Mouse (Mus musculus): ENCODE results near the gene Gm43517. TPM values are rescaled to one million over a fixed set of nuclear protein-coding genes. Genes with fewer than 3 reads are reported as not detected.

Gene Gm43517
- 0.12 TPM in 1 of 2 replicates, not detected in the other for polyA plus RNA-seq (2015; fragmentation: Nextera tagmentation; extraction: Ambion mirVana)

DNA sequence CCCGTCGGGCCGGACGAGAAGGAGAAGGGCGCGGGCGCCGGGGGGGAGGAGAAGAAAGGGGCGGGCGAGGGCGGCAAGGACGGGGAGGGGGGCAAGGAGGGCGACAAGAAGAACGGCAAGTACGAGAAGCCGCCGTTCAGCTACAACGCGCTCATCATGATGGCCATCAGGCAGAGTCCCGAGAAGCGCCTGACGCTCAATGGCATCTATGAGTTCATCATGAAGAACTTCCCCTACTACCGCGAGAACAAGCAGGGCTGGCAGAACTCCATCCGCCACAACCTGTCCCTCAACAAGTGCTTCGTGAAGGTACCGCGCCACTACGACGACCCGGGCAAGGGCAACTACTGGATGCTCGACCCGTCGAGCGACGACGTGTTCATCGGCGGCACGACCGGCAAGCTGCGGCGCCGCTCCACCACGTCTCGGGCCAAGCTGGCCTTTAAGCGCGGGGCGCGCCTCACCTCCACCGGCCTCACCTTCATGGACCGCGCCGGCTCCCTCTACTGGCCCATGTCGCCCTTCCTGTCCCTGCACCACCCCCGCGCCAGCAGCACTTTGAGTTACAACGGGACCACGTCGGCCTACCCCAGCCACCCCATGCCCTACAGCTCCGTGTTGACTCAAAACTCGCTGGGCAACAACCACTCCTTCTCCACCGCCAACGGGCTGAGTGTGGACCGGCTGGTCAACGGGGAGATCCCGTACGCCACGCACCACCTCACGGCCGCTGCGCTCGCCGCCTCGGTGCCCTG, at the start of gene Gm43517:
Gene Gm43517, plus strand, starts transcription at position 299 of the 755 bp plus-strand sequence.
- Histone ChIP-seq H3K4me3 (ENCODE audit: low read length) (peak within 1 kb of the TSS; percentile 26), H3K4me2 (ENCODE audit: low read length) (peak within 1 kb of the TSS; percentile 35; the same call in 1 of the 2 replicates), H3K27me3 (replicated peaks; ENCODE audit: control insufficient read depth, insufficient read depth, low read length) (peaks cover 44% of the 10 kb centered on the region), H3K4me1 (ENCODE audit: control insufficient read depth, insufficient read depth, low read depth, low read length) (no peaks in the 10 kb centered on the region; the same call in 1 of the 2 replicates), H3K36me3 (ENCODE audit: control insufficient read depth, insufficient read depth, low read length) (no peaks in the 10 kb centered on the region), H3K9me3 (ENCODE audit: control insufficient read depth, low read length) (peaks cover 6% of the 10 kb centered on the region), H3K9ac (ENCODE audit: low read depth, low read length) (no peak within 1 kb of the TSS; the same call in 1 of the 2 replicates), H3K27ac (ENCODE audit: low read depth, low read length) (no peak within 1 kb of the TSS)
- peak; percentile 30; the same call in 1 of the 2 replicates for ATAC-seq
- 2% methylated on average over 67 of the region's 75 CpGs for WGBS

DNA sequence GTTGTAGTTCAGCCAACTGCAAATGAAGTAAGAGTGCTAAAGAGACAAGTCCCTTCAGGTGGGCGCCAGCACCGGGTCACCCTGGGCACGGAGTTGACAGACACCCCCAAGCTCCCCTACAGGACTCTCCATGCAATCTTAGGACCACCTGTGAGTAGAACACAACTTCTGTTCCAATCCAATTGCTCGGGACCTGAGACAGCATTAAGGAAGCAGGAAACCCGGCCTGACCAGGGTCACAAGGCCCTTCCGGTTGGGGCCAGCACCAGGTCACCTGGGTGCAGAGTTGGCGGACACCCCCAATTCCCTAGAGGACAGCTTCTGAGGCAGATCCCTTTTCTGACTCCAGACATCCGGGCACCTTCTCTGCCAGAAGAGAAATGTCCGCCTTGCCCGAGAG, 35.3 kb upstream of the Gm43517 start:
- no peaks in the 10 kb centered on the region for H3K4me1 ChIP-seq (ENCODE audit: control insufficient read depth, insufficient read depth, low read depth, low read length)
- 90% methylated on average over 10 of the region's 10 CpGs for WGBS
- no peak overlapping the region for H3K27ac ChIP-seq (ENCODE audit: low read depth, low read length)
- H3K9ac ChIP-seq (ENCODE audit: low read depth, low read length) = no peak overlapping the region
- H3K4me3 ChIP-seq (ENCODE audit: low read length) = no peak overlapping the region
- no peaks in the 10 kb centered on the region for H3K27me3 ChIP-seq (replicated peaks; ENCODE audit: control insufficient read depth, insufficient read depth, low read length)
- H3K4me2 ChIP-seq (ENCODE audit: low read length) = no peak overlapping the region
- H3K36me3 ChIP-seq (ENCODE audit: control insufficient read depth, insufficient read depth, low read length) = no peaks in the 10 kb centered on the region
- ATAC-seq = no peak
- no peaks in the 10 kb centered on the region for H3K9me3 ChIP-seq (ENCODE audit: control insufficient read depth, low read length)

DNA sequence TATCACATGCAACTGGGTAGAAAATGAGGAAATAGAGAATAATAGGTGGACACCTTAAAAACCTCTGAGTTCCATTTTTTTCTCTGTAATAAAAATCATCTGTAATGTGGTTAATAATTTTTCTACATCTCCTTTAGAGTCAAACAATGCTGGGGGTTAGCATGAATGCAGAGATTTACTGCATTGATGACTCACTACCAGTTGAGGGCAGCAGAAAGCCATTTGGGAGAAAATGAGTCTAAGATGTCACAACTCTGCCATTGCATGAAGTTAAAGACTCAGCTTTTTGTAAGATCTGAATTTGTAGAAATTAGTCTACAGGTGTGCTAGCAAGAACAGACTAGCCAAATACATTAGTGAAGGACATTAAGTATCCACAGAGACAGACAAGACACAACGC, 16.0 kb upstream of the Gm43517 start:
- H3K27ac ChIP-seq (ENCODE audit: low read depth, low read length) = no peak overlapping the region
- H3K4me3 ChIP-seq (ENCODE audit: low read length) = no peak overlapping the region
- no peak for ATAC-seq
- no peaks in the 10 kb centered on the region for H3K36me3 ChIP-seq (ENCODE audit: control insufficient read depth, insufficient read depth, low read length)
- no peaks in the 10 kb centered on the region for H3K4me1 ChIP-seq (ENCODE audit: control insufficient read depth, insufficient read depth, low read depth, low read length)
- peaks cover 22% of the 10 kb centered on the region for H3K27me3 ChIP-seq (replicated peaks; ENCODE audit: control insufficient read depth, insufficient read depth, low read length)
- WGBS = 50% methylated on average over 1 of the region's 1 CpGs
- H3K9ac ChIP-seq (ENCODE audit: low read depth, low read length) = no peak overlapping the region
- H3K9me3 ChIP-seq (ENCODE audit: control insufficient read depth, low read length) = no peaks in the 10 kb centered on the region
- H3K4me2 ChIP-seq (ENCODE audit: low read length) = no peak overlapping the region

GRCm38 (mm10) chr12:49372170-49372569, 12.8 kb upstream of the Gm43517 start:
- Histone ChIP-seq H3K4me3 (ENCODE audit: low read length) (no peak overlapping the region), H3K27ac (ENCODE audit: low read depth, low read length) (no peak overlapping the region), H3K9ac (ENCODE audit: low read depth, low read length) (no peak overlapping the region), H3K27me3 (replicated peaks; ENCODE audit: control insufficient read depth, insufficient read depth, low read length) (peaks cover 34% of the 10 kb centered on the region), H3K4me2 (ENCODE audit: low read length) (no peak overlapping the region), H3K9me3 (ENCODE audit: control insufficient read depth, low read length) (no peaks in the 10 kb centered on the region), H3K4me1 (ENCODE audit: control insufficient read depth, insufficient read depth, low read depth, low read length) (no peaks in the 10 kb centered on the region), H3K36me3 (ENCODE audit: control insufficient read depth, insufficient read depth, low read length) (no peaks in the 10 kb centered on the region)
- no peak for ATAC-seq

DNA sequence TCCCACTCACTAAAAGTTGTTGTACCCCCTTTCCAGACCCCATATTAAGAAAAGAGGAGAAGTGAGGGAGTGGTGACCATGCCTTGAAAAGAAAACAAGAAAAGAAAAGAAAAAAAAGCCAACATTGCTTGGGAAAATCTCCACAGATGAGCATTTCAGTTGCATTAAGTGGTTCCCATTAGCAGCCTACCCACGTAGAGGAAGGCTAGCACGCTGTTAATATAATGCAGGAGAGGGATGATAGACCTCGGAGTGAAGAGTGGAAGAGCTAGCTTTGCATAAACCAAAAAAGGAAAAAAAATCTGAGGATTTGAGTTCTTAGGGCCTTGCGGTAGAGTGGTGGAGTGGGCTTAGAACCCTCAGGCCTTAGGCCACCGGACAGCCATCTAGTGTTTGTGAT, 11.8 kb upstream of the Gm43517 start:
- H3K36me3 ChIP-seq (ENCODE audit: control insufficient read depth, insufficient read depth, low read length) = no peaks in the 10 kb centered on the region
- H3K9me3 ChIP-seq (ENCODE audit: control insufficient read depth, low read length) = no peaks in the 10 kb centered on the region
- H3K4me3 ChIP-seq (ENCODE audit: low read length) = no peak overlapping the region
- H3K4me2 ChIP-seq (ENCODE audit: low read length) = no peak overlapping the region
- whole genome bisulfite sequencing = 8% methylated on average over 5 of the region's 5 CpGs
- no peaks in the 10 kb centered on the region for H3K4me1 ChIP-seq (ENCODE audit: control insufficient read depth, insufficient read depth, low read depth, low read length)
- no peak overlapping the region for H3K27ac ChIP-seq (ENCODE audit: low read depth, low read length)
- no peak for ATAC-seq
- no peak overlapping the region for H3K9ac ChIP-seq (ENCODE audit: low read depth, low read length)
- H3K27me3 ChIP-seq (replicated peaks; ENCODE audit: control insufficient read depth, insufficient read depth, low read length) = peaks cover 40% of the 10 kb centered on the region

GRCm38 (mm10) chr12:49373821-49374605, 11.0 kb upstream of the Gm43517 start:
- H3K27ac ChIP-seq (ENCODE audit: low read depth, low read length) = no peak overlapping the region
- H3K9me3 ChIP-seq (ENCODE audit: control insufficient read depth, low read length) = no peaks in the 10 kb centered on the region
- no peaks in the 10 kb centered on the region for H3K36me3 ChIP-seq (ENCODE audit: control insufficient read depth, insufficient read depth, low read length)
- no peak overlapping the region for H3K9ac ChIP-seq (ENCODE audit: low read depth, low read length)
- peaks cover 45% of the 10 kb centered on the region for H3K27me3 ChIP-seq (replicated peaks; ENCODE audit: control insufficient read depth, insufficient read depth, low read length)
- 1% methylated on average over 24 of the region's 24 CpGs for WGBS
- peak; percentile 25; the same call in 1 of the 2 replicates for ATAC-seq
- H3K4me1 ChIP-seq (ENCODE audit: control insufficient read depth, insufficient read depth, low read depth, low read length) = no peaks in the 10 kb centered on the region
- H3K4me3 ChIP-seq (ENCODE audit: low read length) = peak overlapping the region; percentile 24
- H3K4me2 ChIP-seq (ENCODE audit: low read length) = peak overlapping the region; percentile 50

GRCm38 (mm10) chr12:49374606-49374995, 10.4 kb upstream of the Gm43517 start:
- peak; percentile 52; the same call in 1 of the 2 replicates for ATAC-seq
- Histone ChIP-seq H3K4me2 (ENCODE audit: low read length) (peak overlapping the region; percentile 50), H3K4me3 (ENCODE audit: low read length) (peak overlapping the region; percentile 24), H3K36me3 (ENCODE audit: control insufficient read depth, insufficient read depth, low read length) (no peaks in the 10 kb centered on the region), H3K27ac (ENCODE audit: low read depth, low read length) (no peak overlapping the region), H3K27me3 (replicated peaks; ENCODE audit: control insufficient read depth, insufficient read depth, low read length) (peaks cover 51% of the 10 kb centered on the region), H3K9ac (ENCODE audit: low read depth, low read length) (no peak overlapping the region), H3K4me1 (ENCODE audit: control insufficient read depth, insufficient read depth, low read depth, low read length) (no peaks in the 10 kb centered on the region), H3K9me3 (ENCODE audit: control insufficient read depth, low read length) (no peaks in the 10 kb centered on the region)
- under 1% methylated on average over 14 of the region's 14 CpGs for WGBS

DNA sequence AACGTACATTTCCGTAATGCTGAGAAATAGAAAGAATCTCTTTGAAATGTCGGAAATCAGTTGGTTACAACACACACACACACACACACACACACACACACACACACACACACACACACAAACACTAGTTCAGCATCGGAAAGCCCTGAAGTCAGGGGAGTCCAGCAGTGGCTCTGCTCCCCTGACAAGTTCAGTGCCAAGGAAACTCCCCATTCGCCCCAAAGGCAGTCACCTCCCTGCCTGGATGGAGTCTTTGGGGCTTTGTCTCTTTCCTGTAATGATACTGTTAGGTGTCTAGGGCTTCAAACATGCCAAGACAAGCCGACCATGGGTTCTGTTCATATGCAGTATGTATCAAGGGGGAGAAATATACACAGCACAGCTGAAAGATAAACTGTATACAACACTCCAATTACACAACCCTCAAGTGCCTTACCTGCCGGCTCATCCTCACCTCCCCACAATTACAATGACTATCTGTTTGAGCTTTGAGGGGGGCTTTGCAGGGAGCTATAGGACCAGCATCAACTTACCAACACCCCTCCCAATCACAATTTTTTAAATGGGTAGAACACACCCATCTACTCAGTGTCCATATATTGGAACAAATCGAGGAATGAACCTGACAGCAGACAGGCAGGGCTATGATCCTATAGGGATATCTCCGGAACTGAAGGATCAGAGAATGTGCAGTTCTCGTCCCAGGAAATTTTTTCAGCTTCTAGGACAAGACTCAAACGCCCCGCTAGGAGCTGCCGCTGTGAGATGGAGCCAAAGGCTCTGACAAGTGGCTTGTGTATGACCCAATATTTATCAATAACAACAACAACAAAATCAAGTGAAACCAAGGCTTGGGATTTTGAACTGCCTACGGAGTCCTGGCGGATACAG, 9.3 kb upstream of the Gm43517 start:
- Histone ChIP-seq H3K9ac (ENCODE audit: low read depth, low read length) (no peak overlapping the region), H3K27me3 (replicated peaks; ENCODE audit: control insufficient read depth, insufficient read depth, low read length) (peaks cover 54% of the 10 kb centered on the region), H3K4me2 (ENCODE audit: low read length) (no peak overlapping the region; the same call in 1 of the 2 replicates), H3K4me1 (ENCODE audit: control insufficient read depth, insufficient read depth, low read depth, low read length) (no peaks in the 10 kb centered on the region), H3K36me3 (ENCODE audit: control insufficient read depth, insufficient read depth, low read length) (no peaks in the 10 kb centered on the region), H3K4me3 (ENCODE audit: low read length) (no peak overlapping the region), H3K9me3 (ENCODE audit: control insufficient read depth, low read length) (no peaks in the 10 kb centered on the region), H3K27ac (ENCODE audit: low read depth, low read length) (no peak overlapping the region)
- no peak for ATAC-seq
- WGBS = 3% methylated on average over 15 of the region's 15 CpGs

Data from hindbrain, embryonic 16.5 days (tissue).